Mouse (Mus musculus) right cerebral cortex, adult 18-20 months (tissue): ENCODE data around the gene Gm12248.
"Not testable (repeated sequence)": the region's sequence is repeated elsewhere in the genome, so short reads cannot be mapped to it uniquely, and the experiment has no call there.

Source experiments
- DNase-seq: peaks from one replicate; pipeline ENCODE4 v3.0.0; 2022; ENCODE audit warnings: mixed read lengths

Gm12248 gene

GRCm38 (mm10) chr11:58102146-58102545 is 9.2 kb upstream of the Gm12248 start:
- DNase-seq, result no peak

GRCm38 (mm10) chr11:58101194-58101720 is 8.3 kb upstream of the Gm12248 start:
- no peak for DNase-seq

DNA sequence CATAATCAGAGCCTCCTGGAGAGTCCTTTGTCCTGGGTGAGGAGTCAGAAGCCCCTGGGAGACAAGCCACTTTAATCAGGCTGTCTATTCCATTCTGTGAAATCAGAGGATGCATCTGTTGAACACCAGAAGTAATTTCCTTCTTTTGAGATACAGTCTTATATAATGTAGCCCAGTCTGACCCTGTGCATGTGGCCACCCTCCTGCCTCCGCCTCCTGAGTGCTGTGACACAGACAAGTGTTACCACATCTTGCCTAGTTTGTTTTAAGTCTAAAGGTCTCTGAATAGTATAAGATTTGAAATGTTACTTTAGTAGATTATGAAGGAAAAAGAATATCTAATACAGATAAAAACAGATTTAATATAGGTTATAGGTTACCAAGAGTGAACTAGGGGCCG is 7.1 kb upstream of the Gm12248 start:
- DNase-seq, result no peak

GRCm38 (mm10) chr11:58098366-58098720 is 5.4 kb upstream of the Gm12248 start:
- not testable (repeated sequence) for DNase-seq

DNA sequence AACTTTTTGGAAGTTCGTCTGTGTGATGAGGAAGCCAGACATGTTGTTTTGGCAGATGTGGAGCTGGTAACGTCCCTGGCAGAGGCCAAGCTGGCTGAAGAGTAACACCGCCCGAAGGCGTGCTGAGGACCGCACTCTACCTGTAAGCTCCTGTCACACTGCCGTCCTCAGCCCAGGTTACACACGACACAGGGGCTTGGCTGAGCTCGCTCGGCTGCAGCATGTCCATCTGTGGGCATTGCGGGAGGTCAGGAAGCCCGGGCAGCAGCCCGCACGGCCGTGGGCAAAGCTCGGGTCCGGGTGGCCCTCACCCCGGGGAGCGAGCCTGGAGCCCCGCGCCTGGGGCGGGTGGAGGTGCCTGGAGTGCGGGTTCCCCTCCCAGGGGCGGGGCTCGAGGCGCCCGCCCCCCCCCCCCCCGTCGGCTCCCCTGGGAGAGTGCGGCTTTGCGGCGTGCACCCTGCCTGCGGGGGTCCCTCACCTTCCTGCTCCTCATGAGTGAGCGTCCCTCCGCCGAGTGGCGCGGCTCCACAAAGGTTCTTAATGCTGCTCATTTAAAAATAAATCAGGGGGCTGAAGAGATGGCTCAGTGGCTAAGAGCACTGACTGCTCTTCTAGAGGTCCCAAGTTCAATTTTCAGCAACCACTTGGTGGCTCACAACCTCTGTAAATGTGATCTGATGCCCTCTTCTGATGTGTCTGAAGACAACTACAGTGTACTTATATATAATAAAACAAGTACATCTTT is 4.9 kb upstream of the Gm12248 start:
- DNase-seq, result no peak

GRCm38 (mm10) chr11:58096821-58097620 is 4.1 kb upstream of the Gm12248 start:
- no peak for DNase-seq

DNA sequence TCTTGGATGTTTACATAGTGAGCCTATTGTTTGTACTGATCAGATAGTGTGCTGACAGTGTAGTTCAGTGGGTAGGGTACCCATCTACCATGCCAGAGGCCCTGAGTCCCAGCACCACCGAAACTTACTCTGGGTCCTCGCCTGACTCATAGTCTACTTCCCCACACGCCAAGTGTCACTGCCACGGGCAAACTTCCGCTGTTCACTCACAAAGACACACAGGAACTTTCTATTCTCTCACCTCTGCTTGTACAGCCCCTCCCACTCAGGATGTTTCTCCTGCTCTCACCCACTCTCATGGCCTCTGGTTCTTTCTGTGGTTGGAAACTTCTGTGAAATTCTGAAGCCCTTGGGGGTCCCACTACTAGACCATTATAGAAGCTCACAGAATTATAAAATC is 3.2 kb upstream of the Gm12248 start:
- no peak for DNase-seq

GRCm38 (mm10) chr11:58095561-58095960 is 2.6 kb upstream of the Gm12248 start:
- DNase-seq, result no peak

GRCm38 (mm10) chr11:58094766-58095165 is 1.8 kb upstream of the Gm12248 start:
- DNase-seq, result no peak

GRCm38 (mm10) chr11:58092541-58092940 is 393 bp downstream of the Gm12248 start:
- DNase-seq, result no peak

DNA sequence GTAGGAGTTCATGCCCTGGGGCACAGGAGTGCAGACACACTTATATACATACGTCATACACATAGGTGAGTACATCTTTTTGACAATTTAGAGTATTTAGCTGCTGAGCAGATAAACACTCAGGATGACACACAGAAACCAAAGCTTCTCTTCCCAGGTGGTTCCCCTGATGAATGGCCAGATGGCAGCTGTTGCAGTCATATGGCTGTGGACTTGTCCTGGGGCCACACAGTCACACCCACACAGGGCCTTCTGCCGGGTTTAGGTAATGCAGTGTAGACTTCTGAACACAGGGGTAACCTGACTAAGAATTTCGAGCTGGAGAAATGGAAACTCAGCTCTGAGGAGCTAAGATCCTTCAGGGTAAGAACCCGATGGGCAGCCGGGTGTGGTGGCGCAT is 11.2 kb downstream of the Gm12248 start:
- DNase-seq, result no peak

DNA sequence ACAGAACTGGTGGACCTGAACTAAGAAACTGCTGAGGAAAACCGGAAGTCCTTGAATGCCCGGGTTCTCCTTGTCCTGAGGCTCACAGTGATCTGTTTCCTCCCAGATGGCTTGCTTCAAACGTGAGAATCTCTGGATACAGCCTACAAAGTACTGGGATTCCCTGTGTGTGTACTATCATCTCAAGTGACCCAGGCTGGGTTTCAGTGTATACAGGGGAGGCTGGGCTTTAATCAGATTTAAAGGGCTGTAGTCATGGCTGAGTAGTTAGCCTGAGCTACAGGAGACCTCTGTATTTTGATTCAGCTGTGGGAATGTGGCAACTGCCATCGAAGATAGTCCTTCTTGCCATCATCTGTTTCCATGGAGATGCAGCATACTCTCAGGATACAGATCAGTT is 15.7 kb downstream of the Gm12248 start:
- DNase-seq, result no peak

- no peak for DNase-seq
These were observed 20.0 kb downstream of the Gm12248 start for GRCm38 (mm10) chr11:58072978-58073377.

DNA sequence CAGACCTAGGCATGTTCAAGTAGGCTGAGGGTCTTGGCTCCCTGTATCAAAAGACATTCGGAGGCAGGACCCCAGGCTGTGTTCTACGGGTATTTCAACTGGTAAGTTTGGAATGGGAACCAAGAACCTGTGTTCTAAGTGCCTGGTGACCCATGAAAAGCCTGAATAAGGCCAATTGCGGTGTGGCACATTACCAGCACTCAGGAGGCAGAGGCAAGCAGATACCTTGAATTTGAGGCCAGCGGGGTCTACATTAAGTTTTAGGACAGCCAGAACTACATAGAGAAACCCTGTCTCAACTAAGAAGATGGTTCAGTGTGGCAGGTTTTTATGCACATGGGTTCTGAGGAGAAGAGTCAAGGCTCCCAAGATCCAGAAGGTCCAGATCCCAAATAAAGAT is 27.9 kb downstream of the Gm12248 start:
- DNase-seq, result no peak

DNA sequence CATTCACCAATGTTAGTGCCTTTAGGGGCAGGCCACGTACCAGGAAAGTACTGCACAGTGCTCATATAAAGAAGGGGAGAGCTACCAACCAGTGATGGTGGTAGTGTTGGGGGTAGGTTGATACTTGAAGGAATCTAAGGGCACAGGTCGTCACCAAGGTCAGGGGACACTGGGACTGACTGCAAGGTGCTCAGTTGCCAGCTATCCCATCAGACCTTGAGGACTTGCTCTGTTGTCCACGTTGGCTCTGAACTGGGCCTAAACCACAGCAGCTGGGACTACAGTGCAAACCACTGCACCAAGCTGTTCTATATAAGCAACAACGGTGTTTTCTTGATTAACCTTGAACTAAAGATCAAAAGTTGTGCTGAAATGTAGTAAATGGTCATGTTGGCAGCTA is 30.3 kb downstream of the Gm12248 start:
- no peak for DNase-seq

- DNase-seq, result not testable (repeated sequence)
These were observed 31.7 kb downstream of the Gm12248 start for GRCm38 (mm10) chr11:58061218-58061617.

DNA sequence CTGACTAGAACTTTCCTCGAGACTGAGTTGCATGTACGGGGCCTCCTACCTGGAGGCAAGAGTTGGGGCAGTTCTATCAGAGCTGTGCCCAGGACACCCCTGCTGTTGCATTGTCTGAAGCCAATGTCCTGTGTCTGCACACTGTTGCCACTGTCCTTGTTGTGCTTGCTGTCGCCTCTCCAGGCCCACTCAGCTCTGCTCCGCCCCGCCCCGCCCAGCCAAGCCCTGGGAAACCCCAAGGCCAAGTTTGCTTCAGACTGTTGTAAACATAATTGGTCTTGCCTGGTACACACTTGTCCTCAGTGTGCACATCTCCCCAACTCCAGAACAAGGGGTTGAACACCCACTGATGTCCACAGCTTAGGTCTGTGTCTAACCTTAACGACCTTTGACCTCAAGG is 33.2 kb downstream of the Gm12248 start:
- not testable (repeated sequence) for DNase-seq

GRCm38 (mm10) chr11:58057455-58057854 is 35.5 kb downstream of the Gm12248 start:
- DNase-seq, result peak; percentile 41

DNA sequence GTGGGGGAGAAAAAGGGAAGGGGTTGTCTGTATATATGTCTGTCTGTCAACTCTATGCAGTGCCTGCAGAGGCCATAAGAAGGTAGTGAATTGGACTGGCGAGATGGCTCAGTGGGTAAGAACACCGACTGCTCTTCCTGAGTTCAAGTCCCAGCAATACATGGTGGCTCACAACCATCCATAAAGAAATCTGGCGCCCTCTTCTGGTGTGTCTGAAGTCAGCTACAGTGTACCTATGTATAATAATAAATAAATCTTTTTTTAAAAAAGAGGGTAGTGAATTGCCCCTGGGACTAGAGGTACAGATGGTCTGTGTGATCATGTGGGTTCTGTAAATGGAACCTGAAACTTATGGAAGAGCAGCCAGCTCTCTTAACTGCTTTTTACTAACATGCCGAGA is 46.5 kb downstream of the Gm12248 start:
- no peak for DNase-seq

GRCm38 (mm10) chr11:58042861-58043431 is 50.0 kb downstream of the Gm12248 start:
- no peak for DNase-seq

DNA sequence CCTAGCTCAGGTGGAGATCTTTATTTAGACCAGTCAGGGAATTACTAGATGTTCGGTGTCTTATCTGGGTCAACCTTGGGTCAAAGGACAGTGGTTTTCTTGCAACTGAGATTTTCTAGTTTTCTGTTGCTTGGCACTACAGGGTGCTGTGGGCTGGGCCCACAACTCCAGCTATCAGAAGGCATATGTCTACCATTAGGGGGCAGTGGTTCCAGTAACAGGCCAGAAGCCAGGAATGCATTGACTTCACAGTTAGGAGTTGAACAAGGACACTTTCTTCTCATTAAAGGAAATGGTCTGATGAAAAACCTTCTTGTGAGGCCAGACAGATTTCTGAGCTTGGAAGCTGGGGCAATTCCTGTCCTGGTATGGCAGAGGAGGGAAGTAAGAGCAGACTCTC is 53.9 kb downstream of the Gm12248 start:
- no peak for DNase-seq

GRCm38 (mm10) chr11:58033635-58034034 is 59.3 kb downstream of the Gm12248 start:
- DNase-seq, result no peak

DNA sequence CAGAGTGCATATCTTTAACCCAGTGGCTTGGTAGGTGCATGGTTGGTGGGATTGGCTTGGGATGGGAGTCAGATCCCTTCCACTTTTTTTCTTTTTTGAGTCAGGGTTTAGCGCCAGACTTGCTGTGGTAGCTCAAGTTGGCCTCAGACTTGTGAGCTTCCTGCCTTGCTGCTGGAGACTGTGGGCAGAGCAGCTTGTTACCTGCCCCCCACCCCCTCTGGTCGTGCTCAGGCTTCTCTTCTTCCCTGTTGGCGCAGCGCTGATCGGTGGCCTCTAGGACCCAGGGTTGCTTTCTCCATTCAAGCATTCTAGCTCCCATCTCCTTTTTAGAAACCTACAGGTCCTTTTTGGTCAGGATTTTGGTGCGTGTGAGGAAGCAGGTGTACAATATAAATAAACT is 61.8 kb downstream of the Gm12248 start:
- DNase-seq, result no peak

DNA sequence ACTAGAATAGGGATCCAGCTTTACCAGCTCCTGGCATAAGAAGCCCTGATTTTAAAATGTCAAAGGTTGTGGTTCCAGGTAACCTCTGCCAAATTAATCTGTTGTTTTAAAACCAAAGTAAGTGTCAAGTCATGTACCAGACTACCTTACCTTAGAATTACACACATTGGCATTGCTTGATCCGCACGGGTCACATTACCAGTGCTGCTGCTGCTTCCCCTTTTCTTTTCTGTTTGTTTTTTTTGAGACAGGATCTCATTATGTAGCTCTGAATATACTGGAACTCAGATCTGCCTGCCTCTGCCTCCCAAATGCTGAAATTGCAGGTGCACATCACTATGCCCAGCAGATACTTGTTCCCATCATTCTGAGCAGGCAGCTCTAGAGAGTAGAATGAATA is 63.1 kb downstream of the Gm12248 start:
- DNase-seq, result no peak
